In genomic region chr14:59806159-59806558, GRCm38 (mm10) we compare ENCODE assay signal across 20 mouse cellular contexts.
DNase-seq lines count a peak whose midpoint lies in the region; ATAC-seq lines count a peak whose summit lies in the region.
"Had no signal": no experiment of that assay in that cellular context is flagged by ENCODE, and none has a peak within 500 bp of the region (broad histone marks: within the 10 kb centered on the region; RNA-seq: fewer than 3 reads in every experiment).

No protein-coding gene starts in this region.

- DNase-seq in heart, adult 11 months = peak; percentile 24
- no peak for DNase-seq in heart, embryonic 10.5 days (ENCODE audit: low spot score)
- DNase-seq in embryo, embryonic 10.5 days (ENCODE audit: low spot score) = peak; percentile 38
- DNase-seq in limb, embryonic 11.5 days (ENCODE audit: low spot score) = peak; percentile 53
- DNase-seq: adrenal gland, postnatal 14 days; cerebellum, adult 8-10 months; gastrocnemius, postnatal 25 days; heart, postnatal 14 days; kidney, adult 18-20 months; lung, adult 18-20 months; right cerebral cortex, postnatal 25 days; thymus, postnatal 4 days had no signal

- H3K4me1 ChIP-seq in heart, embryonic 10.5 days = peaks cover 3% of the 10 kb centered on the region; the same call in 1 of the 2 replicates
- peaks cover 21% of the 10 kb centered on the region for H3K4me1 ChIP-seq in limb, embryonic 11.5 days (ENCODE audit: control insufficient read depth, insufficient read depth, low read length)
- H3K4me1 ChIP-seq in stomach, embryonic 16.5 days (ENCODE audit: control insufficient read depth, insufficient read depth, low read length) = peaks cover 8% of the 10 kb centered on the region
- H3K4me1 ChIP-seq in intestine, embryonic 15.5 days (replicated peaks) = peaks cover 17% of the 10 kb centered on the region
- H3K4me1 ChIP-seq: neural tube, embryonic 12.5 days had no signal

- H3K4me2 ChIP-seq in limb, embryonic 11.5 days (ENCODE audit: low read depth, severe bottlenecking) = no peak overlapping the region
- no peak overlapping the region for H3K4me2 ChIP-seq in stomach, embryonic 16.5 days (ENCODE audit: low read depth, low read length)
- H3K4me2 ChIP-seq in intestine, embryonic 15.5 days (replicated peaks) = no peak overlapping the region
- H3K4me2 ChIP-seq: heart, embryonic 11.5 days; hindbrain, embryonic 15.5 days; neural tube, embryonic 12.5 days had no signal

- H3K27me3 ChIP-seq in heart, embryonic 10.5 days (ENCODE audit: insufficient read depth, poor library complexity, severe bottlenecking) = no peaks in the 10 kb centered on the region
- no peaks in the 10 kb centered on the region for H3K27me3 ChIP-seq in limb, embryonic 11.5 days (ENCODE audit: control insufficient read depth, insufficient read depth, low read length)
- no peaks in the 10 kb centered on the region for H3K27me3 ChIP-seq in stomach, embryonic 16.5 days (ENCODE audit: control insufficient read depth, insufficient read depth, low read length)
- H3K27me3 ChIP-seq in intestine, embryonic 15.5 days (replicated peaks) = no peaks in the 10 kb centered on the region
- H3K27me3 ChIP-seq: hindbrain, embryonic 15.5 days; neural tube, embryonic 12.5 days had no signal

- no peak overlapping the region for H3K9ac ChIP-seq in limb, embryonic 11.5 days (ENCODE audit: low read length)
- no peak overlapping the region for H3K9ac ChIP-seq in stomach, embryonic 16.5 days (ENCODE audit: low read length)
- no peak overlapping the region for H3K9ac ChIP-seq in intestine, embryonic 15.5 days
- H3K9ac ChIP-seq: forebrain, postnatal 0 days; hindbrain, embryonic 15.5 days; neural tube, embryonic 12.5 days had no signal

- no peak for ATAC-seq in limb, embryonic 11.5 days (ENCODE audit: insufficient number of reproducible peaks, low FRiP score, low TSS enrichment, low read depth)
- ATAC-seq in stomach, embryonic 16.5 days (ENCODE audit: insufficient read depth, low FRiP score) = no peak
- no peak for ATAC-seq in intestine, embryonic 15.5 days
- no peak for ATAC-seq in megakaryocyte progenitor cell, adult 5-6 weeks (replicated peaks; ENCODE audit: poor library complexity)
- ATAC-seq: activated CD4-positive, CD25-positive, alpha-beta regulatory T cell, adult 4 months; forebrain, postnatal 0 days had no signal

- peaks cover 4% of the 10 kb centered on the region; the same call in 1 of the 2 replicates for H3K9me3 ChIP-seq in heart, embryonic 10.5 days
- no peaks in the 10 kb centered on the region for H3K9me3 ChIP-seq in limb, embryonic 11.5 days (ENCODE audit: control insufficient read depth, low read length)
- H3K9me3 ChIP-seq in stomach, embryonic 16.5 days (replicated peaks; ENCODE audit: control insufficient read depth, low read length) = no peaks in the 10 kb centered on the region
- no peaks in the 10 kb centered on the region for H3K9me3 ChIP-seq in intestine, embryonic 15.5 days
- H3K9me3 ChIP-seq: hindbrain, embryonic 15.5 days had no signal

- no peak overlapping the region for H3K4me3 ChIP-seq in heart, embryonic 10.5 days
- no peak overlapping the region for H3K4me3 ChIP-seq in limb, embryonic 11.5 days (ENCODE audit: low read depth, low read length)
- no peak overlapping the region for H3K4me3 ChIP-seq in stomach, embryonic 16.5 days (replicated peaks; ENCODE audit: low read length)
- H3K4me3 ChIP-seq in intestine, embryonic 15.5 days (replicated peaks) = no peak overlapping the region
- H3K4me3 ChIP-seq: hindbrain, embryonic 15.5 days; neural tube, embryonic 12.5 days had no signal

- H3K27ac ChIP-seq in heart, embryonic 10.5 days = no peak overlapping the region
- 0 out of 2 replicates have a peak overlapping the region, but pooled peaks have one; percentile 23 for H3K27ac ChIP-seq in limb, embryonic 11.5 days (replicated peaks; ENCODE audit: low read depth, low read length)
- H3K27ac ChIP-seq in stomach, embryonic 16.5 days (ENCODE audit: low read length) = peak overlapping the region; percentile 26; the same call in 1 of the 2 replicates
- H3K27ac ChIP-seq in intestine, embryonic 15.5 days = no peak overlapping the region
- H3K27ac ChIP-seq: hindbrain, embryonic 15.5 days; neural tube, embryonic 12.5 days had no signal

- 67% methylated on average over 4 of the region's 4 CpGs for WGBS in heart, embryonic 10.5 days
- WGBS in limb, embryonic 11.5 days = 8% methylated on average over 4 of the region's 4 CpGs
- WGBS in stomach, embryonic 16.5 days = 27% methylated on average over 4 of the region's 4 CpGs
- 31% methylated on average over 4 of the region's 4 CpGs for WGBS in intestine, embryonic 15.5 days

- H3K36me3 ChIP-seq in heart, embryonic 10.5 days = no peaks in the 10 kb centered on the region
- no peaks in the 10 kb centered on the region for H3K36me3 ChIP-seq in limb, embryonic 11.5 days (ENCODE audit: control insufficient read depth, insufficient read depth, low read length)
- H3K36me3 ChIP-seq in stomach, embryonic 16.5 days (ENCODE audit: control insufficient read depth, insufficient read depth, low read length) = no peaks in the 10 kb centered on the region
- H3K36me3 ChIP-seq in intestine, embryonic 15.5 days = no peaks in the 10 kb centered on the region
- H3K36me3 ChIP-seq: hindbrain, embryonic 15.5 days; neural tube, embryonic 12.5 days had no signal

Comparison
In these comparisons a context has a peak if more than half of its experiments do, and no peak if none do; other contexts are left out.
1. H3K27ac ChIP-seq: peak in limb, embryonic 11.5 days (single experiment) and stomach, embryonic 16.5 days (single experiment); none in heart, embryonic 10.5 days (single experiment) and intestine, embryonic 15.5 days (single experiment).